Mouse (Mus musculus): ENCODE results near the gene Cyp2d9. TPM values are rescaled to one million over a fixed set of nuclear protein-coding genes. Genes with fewer than 3 reads are reported as not detected.
"Not testable (repeated sequence)": the region's sequence is repeated elsewhere in the genome, so short reads cannot be mapped to it uniquely, and the experiment has no call there.

The Cyp2d9 gene
- polyA plus RNA-seq, 1 experiment from 2014 or later, result not detected

GRCm38 (mm10) chr15:82452133-82452532, 18.9 kb downstream of the Cyp2d9 start:
- not testable (repeated sequence) for H3K4me3 ChIP-seq; ATAC-seq (ENCODE audit: low FRiP score, low read depth)
- WGBS, result 100% methylated on average over 1 of the region's 1 CpGs

DNA sequence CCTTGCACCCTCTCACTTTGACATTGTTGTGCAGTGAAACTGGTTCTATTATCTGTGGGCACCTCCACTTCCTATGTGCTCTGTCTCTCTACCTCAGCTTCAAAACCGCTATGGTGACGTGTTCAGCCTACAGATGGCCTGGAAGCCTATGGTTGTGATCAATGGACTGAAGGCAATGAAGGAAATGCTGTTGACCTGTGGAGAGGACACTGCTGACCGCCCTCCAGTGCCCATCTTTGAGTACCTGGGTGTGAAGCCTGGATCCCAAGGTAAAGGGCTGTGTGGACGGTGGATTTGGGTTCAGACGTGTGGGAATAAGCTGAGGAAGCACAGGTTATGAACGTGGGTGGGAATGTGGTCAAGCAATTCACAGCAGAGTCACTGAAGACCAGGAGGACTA, 20.3 kb downstream of the Cyp2d9 start:
- not testable (repeated sequence) for H3K4me3 ChIP-seq; H3K27me3 ChIP-seq; H3K27ac ChIP-seq (replicated peaks); H3K4me1 ChIP-seq; H3K4me2 ChIP-seq (replicated peaks); H3K9ac ChIP-seq (replicated peaks); ATAC-seq (ENCODE audit: low FRiP score, low read depth); H3K9me3 ChIP-seq; H3K36me3 ChIP-seq
- WGBS, result 86% methylated on average over 6 of the region's 6 CpGs

More at GRCm38 (mm10) chr15:82452133-82452532, 18.9 kb downstream of the Cyp2d9 start:
- not testable (repeated sequence) for H3K9ac ChIP-seq (replicated peaks); H3K4me2 ChIP-seq (replicated peaks); H3K27me3 ChIP-seq; H3K4me1 ChIP-seq; H3K27ac ChIP-seq (replicated peaks); H3K9me3 ChIP-seq; H3K36me3 ChIP-seq

DNA sequence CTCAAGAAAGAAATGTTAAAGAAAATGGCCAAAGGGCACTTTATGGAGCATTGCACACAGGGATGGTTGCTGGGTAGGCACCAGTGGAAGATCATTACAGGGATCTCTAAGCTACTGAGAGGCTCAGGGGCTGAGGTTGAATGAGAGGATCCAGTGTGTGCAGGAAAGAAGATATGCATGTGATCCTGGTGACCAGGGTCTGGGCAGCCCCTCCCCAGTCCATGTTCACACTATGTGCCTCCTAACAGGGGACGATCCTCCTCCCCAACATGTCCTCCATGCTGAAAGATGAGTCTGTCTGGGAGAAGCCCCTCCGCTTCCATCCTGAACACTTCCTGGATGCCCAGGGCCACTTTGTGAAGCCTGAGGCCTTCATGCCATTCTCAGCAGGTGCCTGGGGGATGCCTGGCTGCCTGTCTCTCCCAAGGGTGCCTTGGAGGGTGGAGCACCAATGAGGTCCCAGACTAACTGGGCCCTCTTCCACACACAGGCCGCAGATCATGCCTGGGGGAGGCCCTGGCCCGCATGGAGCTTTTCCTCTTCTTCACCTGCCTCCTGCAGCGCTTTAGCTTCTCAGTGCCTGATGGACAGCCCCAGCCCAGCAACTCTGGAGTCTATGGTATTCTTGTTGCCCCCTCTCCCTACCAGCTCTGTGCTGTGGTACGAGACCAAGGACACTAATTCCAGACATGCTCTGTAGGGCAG, 23.0 kb downstream of the Cyp2d9 start:
- ATAC-seq (ENCODE audit: low FRiP score, low read depth); H3K9me3 ChIP-seq; H3K4me1 ChIP-seq; H3K4me2 ChIP-seq (replicated peaks); H3K36me3 ChIP-seq; H3K9ac ChIP-seq (replicated peaks); H3K27me3 ChIP-seq; H3K27ac ChIP-seq (replicated peaks); H3K4me3 ChIP-seq: not testable (repeated sequence)
- WGBS, result 94% methylated on average over 6 of the region's 6 CpGs

GRCm38 (mm10) chr15:82457064-82458021, 24.1 kb downstream of the Cyp2d9 start:
- 88% methylated on average over 5 of the region's 5 CpGs for WGBS
- no peak overlapping the region for H3K9ac ChIP-seq (replicated peaks)
- H3K4me2 ChIP-seq (replicated peaks), result no peak overlapping the region
- H3K27ac ChIP-seq (replicated peaks), result no peak overlapping the region
- H3K4me1 ChIP-seq, result no peaks in the 10 kb centered on the region
- H3K9me3 ChIP-seq, result no peaks in the 10 kb centered on the region
- no peaks in the 10 kb centered on the region for H3K36me3 ChIP-seq
- H3K4me3 ChIP-seq, result no peak overlapping the region
- ATAC-seq (ENCODE audit: low FRiP score, low read depth), result no peak
- H3K27me3 ChIP-seq, result no peaks in the 10 kb centered on the region

- H3K27ac ChIP-seq (replicated peaks); H3K4me1 ChIP-seq; H3K4me3 ChIP-seq; H3K9me3 ChIP-seq; H3K27me3 ChIP-seq; H3K9ac ChIP-seq (replicated peaks); H3K36me3 ChIP-seq; ATAC-seq (ENCODE audit: low FRiP score, low read depth); H3K4me2 ChIP-seq (replicated peaks): not testable (repeated sequence)
- WGBS, result 84% methylated on average over 12 of the region's 12 CpGs
Measured at GRCm38 (mm10) chr15:82459266-82459665, 26.0 kb downstream of the Cyp2d9 start.

DNA sequence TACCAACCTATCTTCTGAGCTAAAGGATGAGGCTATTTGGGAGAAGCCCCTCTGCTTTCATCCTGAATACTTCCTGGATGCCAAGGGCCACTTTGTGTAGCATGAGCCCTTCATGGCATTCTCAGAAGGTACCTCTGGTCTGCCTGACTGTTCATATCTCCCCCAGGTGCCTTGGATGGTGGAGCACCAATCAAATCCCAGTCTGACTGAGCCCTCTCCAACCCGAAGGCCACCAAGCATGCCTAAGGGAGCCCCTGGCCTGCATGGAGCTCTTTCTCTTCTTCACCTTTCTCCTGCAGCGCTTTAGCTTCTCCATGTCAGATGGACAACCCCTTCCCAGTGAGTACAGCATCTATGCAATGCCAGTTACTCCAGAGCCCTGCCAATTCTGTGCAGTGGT, 31.5 kb downstream of the Cyp2d9 start:
- Histone ChIP-seq H3K9ac (replicated peaks) (no peak overlapping the region), H3K27ac (replicated peaks) (no peak overlapping the region), H3K9me3 (no peaks in the 10 kb centered on the region), H3K4me3 (no peak overlapping the region), H3K36me3 (no peaks in the 10 kb centered on the region), H3K4me1 (no peaks in the 10 kb centered on the region), H3K4me2 (replicated peaks) (no peak overlapping the region), H3K27me3 (no peaks in the 10 kb centered on the region)
- WGBS, result 74% methylated on average over 2 of the region's 2 CpGs
- ATAC-seq (ENCODE audit: low FRiP score, low read depth), result no peak

GRCm38 (mm10) chr15:82494273-82494672, 61.0 kb downstream of the Cyp2d9 start:
- H3K4me1 ChIP-seq; H3K4me2 ChIP-seq (replicated peaks); H3K9me3 ChIP-seq; H3K9ac ChIP-seq (replicated peaks); H3K27ac ChIP-seq (replicated peaks); H3K4me3 ChIP-seq; ATAC-seq (ENCODE audit: low FRiP score, low read depth); H3K27me3 ChIP-seq; H3K36me3 ChIP-seq: not testable (repeated sequence)
- WGBS, result 66% methylated on average over 13 of the region's 13 CpGs

Small RNA genes within 50 kb of the gene (microRNA-seq; reads per million reads assigned to microRNA genes)
- not detected for gene Gm25990
- gene Gm27331, result not detected
- gene Gm27622, result not detected
- not detected for gene Gm27825
- not detected for gene Mir7684

Other genes with a start within 250 kb of the Cyp2d9 start
- 0.73 and 0.80 TPM in 2 replicates for gene Shisa8, start 220.6 kb upstream of the Cyp2d9 start, polyA plus RNA-seq (2016; fragmentation: Nextera tagmentation; extraction: Ambion mirVana)
- gene Tnfrsf13c, start 209.1 kb upstream of the Cyp2d9 start, polyA plus RNA-seq (2016; fragmentation: Nextera tagmentation; extraction: Ambion mirVana), result 0.37 TPM in 1 of 2 replicates, not detected in the other
- gene Cenpm, start 188.7 kb upstream of the Cyp2d9 start, polyA plus RNA-seq (2016; fragmentation: Nextera tagmentation; extraction: Ambion mirVana), result 60.1 and 61.9 TPM in 2 replicates
- gene 1500009C09Rik, start 181.0 kb upstream of the Cyp2d9 start, polyA plus RNA-seq (2016; fragmentation: Nextera tagmentation; extraction: Ambion mirVana), result 2.6 and 3.3 TPM in 2 replicates
- gene Sept3, start 158.5 kb upstream of the Cyp2d9 start, polyA plus RNA-seq (2016; fragmentation: Nextera tagmentation; extraction: Ambion mirVana), result 237 and 291 TPM in 2 replicates
- 0.13 TPM in 1 of 2 replicates, not detected in the other for gene Wbp2nl, start 134.5 kb upstream of the Cyp2d9 start, polyA plus RNA-seq (2016; fragmentation: Nextera tagmentation; extraction: Ambion mirVana)
- gene Naga, start 94.5 kb upstream of the Cyp2d9 start, polyA plus RNA-seq (2016; fragmentation: Nextera tagmentation; extraction: Ambion mirVana), result 24.0 and 24.9 TPM in 2 replicates
- 3.3 and 4.1 TPM in 2 replicates for gene Pheta2, start 94.5 kb upstream of the Cyp2d9 start, polyA plus RNA-seq (2016; fragmentation: Nextera tagmentation; extraction: Ambion mirVana)
- gene Smdt1, start 94.5 kb upstream of the Cyp2d9 start, polyA plus RNA-seq (2016; fragmentation: Nextera tagmentation; extraction: Ambion mirVana), result 248 and 261 TPM in 2 replicates
- 277 and 315 TPM in 2 replicates for gene Ndufa6, start 79.1 kb upstream of the Cyp2d9 start, polyA plus RNA-seq (2016; fragmentation: Nextera tagmentation; extraction: Ambion mirVana)
- gene Cyp2d22, start 53.2 kb upstream of the Cyp2d9 start, polyA plus RNA-seq (2016; fragmentation: Nextera tagmentation; extraction: Ambion mirVana), result 2.3 and 2.8 TPM in 2 replicates
- gene Cyp2d11, start 39.4 kb upstream of the Cyp2d9 start, polyA plus RNA-seq (2016; fragmentation: Nextera tagmentation; extraction: Ambion mirVana), result not detected in 2 replicates
- not detected in 2 replicates for gene Cyp2d10, start 26.2 kb upstream of the Cyp2d9 start, polyA plus RNA-seq (2016; fragmentation: Nextera tagmentation; extraction: Ambion mirVana)
- not detected in 2 replicates for gene Cyp2d12, start 121.6 kb downstream of the Cyp2d9 start, polyA plus RNA-seq (2016; fragmentation: Nextera tagmentation; extraction: Ambion mirVana)
- not detected in 2 replicates for gene Cyp2d34, start 187.5 kb downstream of the Cyp2d9 start, polyA plus RNA-seq (2016; fragmentation: Nextera tagmentation; extraction: Ambion mirVana)